Mouse (Mus musculus): ENCODE data around the gene Osbpl10. TPM values are rescaled to one million over a fixed set of nuclear protein-coding genes. Genes with fewer than 3 reads are reported as not detected.

Gene Osbpl10
- polyA plus RNA-seq, 1 experiment: 1.7 TPM

GRCm38 (mm10) chr9:114992528-114992927 lies 14.2 kb downstream of the Osbpl10 start:
- no peak overlapping the region for H3K4me2 ChIP-seq (ENCODE audit: low read depth)
- TF ChIP-seq POLR2AphosphoS2 (IDR thresholded peaks at IDR 0.05; ENCODE audit: insufficient read length, low read depth): no peak
- no peak for TF ChIP-seq MYOG (IDR thresholded peaks at IDR 0.05; ENCODE audit: control insufficient read depth in 1 of 3, insufficient read depth in 1 of 3, insufficient read length in 2 of 3, low read depth in 2 of 3)
- no peak for TF ChIP-seq CEBPB (IDR thresholded peaks at IDR 0.05; ENCODE audit: insufficient read depth, poor library complexity, severe bottlenecking)
- TF ChIP-seq TCF3 (IDR thresholded peaks at IDR 0.05; ENCODE audit: insufficient read length, low read depth): no peak
- TF ChIP-seq MAX (IDR thresholded peaks at IDR 0.05; ENCODE audit: low read depth): no peak
- no peak for TF ChIP-seq SRF (IDR thresholded peaks at IDR 0.05; ENCODE audit: control insufficient read depth, insufficient read length, low read depth)
- no peak for TF ChIP-seq E2F4 (IDR thresholded peaks at IDR 0.05; ENCODE audit: insufficient read depth)
- no peak for TF ChIP-seq USF1 (IDR thresholded peaks at IDR 0.05; ENCODE audit: low read depth)
- no peak overlapping the region for H3K4me3 ChIP-seq
- no peaks in the 10 kb centered on the region for H3K79me2 ChIP-seq (ENCODE audit: control insufficient read depth, insufficient read depth)
- H3K27me3 ChIP-seq (ENCODE audit: control insufficient read depth, insufficient read depth, insufficient read length): no peaks in the 10 kb centered on the region
- no peak overlapping the region for H3ac ChIP-seq (ENCODE audit: control insufficient read depth, insufficient read length)
- no peaks in the 10 kb centered on the region for H3K36me3 ChIP-seq (ENCODE audit: control insufficient read depth, insufficient read depth)

- no peak overlapping the region for H3ac ChIP-seq (ENCODE audit: control insufficient read depth, insufficient read length)
- H3K27me3 ChIP-seq (ENCODE audit: control insufficient read depth, insufficient read depth, insufficient read length): no peaks in the 10 kb centered on the region
- H3K79me2 ChIP-seq (ENCODE audit: control insufficient read depth, insufficient read depth): no peaks in the 10 kb centered on the region
- no peak overlapping the region for H3K4me3 ChIP-seq
- H3K4me2 ChIP-seq (ENCODE audit: low read depth): no peak overlapping the region
- TF ChIP-seq POLR2A (IDR thresholded peaks at IDR 0.05; ENCODE audit: insufficient read length, low read depth): no peak
- TF ChIP-seq POLR2AphosphoS2 (IDR thresholded peaks at IDR 0.05; ENCODE audit: insufficient read length, low read depth): no peak
- no peak for TF ChIP-seq TCF3 (IDR thresholded peaks at IDR 0.05; ENCODE audit: insufficient read length, low read depth)
- TF ChIP-seq E2F4 (IDR thresholded peaks at IDR 0.05; ENCODE audit: insufficient read depth): no peak
- TF ChIP-seq MYOG (IDR thresholded peaks at IDR 0.05; ENCODE audit: control insufficient read depth in 1 of 3, insufficient read depth in 1 of 3, insufficient read length in 2 of 3, low read depth in 2 of 3): no peak
- no peak for TF ChIP-seq REST (IDR thresholded peaks at IDR 0.05; ENCODE audit: insufficient read depth, insufficient read length)
- TF ChIP-seq USF1 (IDR thresholded peaks at IDR 0.05; ENCODE audit: low read depth): no peak
- TF ChIP-seq TCF12 (IDR thresholded peaks at IDR 0.05; ENCODE audit: insufficient read depth, poor library complexity, severe bottlenecking): no peak
- TF ChIP-seq MYOD1 (IDR thresholded peaks at IDR 0.05; ENCODE audit: control insufficient read depth in 1 of 3, insufficient read length in 2 of 3, low read depth in 2 of 3): no peak
- TF ChIP-seq MAX (IDR thresholded peaks at IDR 0.05; ENCODE audit: low read depth): no peak
- H3K36me3 ChIP-seq (ENCODE audit: control insufficient read depth, insufficient read depth): no peaks in the 10 kb centered on the region
These were observed 16.9 kb downstream of the Osbpl10 start for GRCm38 (mm10) chr9:114995250-114995649.

- Histone ChIP-seq H3K4me2 (ENCODE audit: low read depth) (no peak overlapping the region), H3K27me3 (ENCODE audit: control insufficient read depth, insufficient read depth, insufficient read length) (no peaks in the 10 kb centered on the region), H3K36me3 (ENCODE audit: control insufficient read depth, insufficient read depth) (no peaks in the 10 kb centered on the region), H3K79me2 (ENCODE audit: control insufficient read depth, insufficient read depth) (no peaks in the 10 kb centered on the region), H3K4me3 (no peak overlapping the region), H3ac (ENCODE audit: control insufficient read depth, insufficient read length) (no peak overlapping the region)
- no peak for TF ChIP-seq CEBPB (IDR thresholded peaks at IDR 0.05; ENCODE audit: insufficient read depth, poor library complexity, severe bottlenecking)
- TF ChIP-seq MAX (IDR thresholded peaks at IDR 0.05; ENCODE audit: low read depth): no peak
- no peak for TF ChIP-seq TCF3 (IDR thresholded peaks at IDR 0.05; ENCODE audit: insufficient read length, low read depth)
- TF ChIP-seq POLR2A (IDR thresholded peaks at IDR 0.05; ENCODE audit: insufficient read length, low read depth): no peak
- TF ChIP-seq E2F4 (IDR thresholded peaks at IDR 0.05; ENCODE audit: insufficient read depth): no peak
- no peak for TF ChIP-seq MYOD1 (IDR thresholded peaks at IDR 0.05; ENCODE audit: control insufficient read depth in 1 of 3, insufficient read length in 2 of 3, low read depth in 2 of 3)
- no peak for TF ChIP-seq MYOG (IDR thresholded peaks at IDR 0.05; ENCODE audit: control insufficient read depth in 1 of 3, insufficient read depth in 1 of 3, insufficient read length in 2 of 3, low read depth in 2 of 3)
- no peak for TF ChIP-seq POLR2AphosphoS2 (IDR thresholded peaks at IDR 0.05; ENCODE audit: insufficient read length, low read depth)
- no peak for TF ChIP-seq USF1 (IDR thresholded peaks at IDR 0.05; ENCODE audit: low read depth)
- TF ChIP-seq REST (IDR thresholded peaks at IDR 0.05; ENCODE audit: insufficient read depth, insufficient read length): no peak
- no peak for TF ChIP-seq TCF12 (IDR thresholded peaks at IDR 0.05; ENCODE audit: insufficient read depth, poor library complexity, severe bottlenecking)
These were observed 17.3 kb downstream of the Osbpl10 start for GRCm38 (mm10) chr9:114995716-114996115.

GRCm38 (mm10) chr9:114996489-114996888 lies 18.1 kb downstream of the Osbpl10 start:
- Histone ChIP-seq H3K79me2 (ENCODE audit: control insufficient read depth, insufficient read depth) (no peaks in the 10 kb centered on the region), H3K27me3 (ENCODE audit: control insufficient read depth, insufficient read depth, insufficient read length) (no peaks in the 10 kb centered on the region), H3K4me3 (no peak overlapping the region), H3K36me3 (ENCODE audit: control insufficient read depth, insufficient read depth) (no peaks in the 10 kb centered on the region), H3K4me2 (ENCODE audit: low read depth) (no peak overlapping the region), H3ac (ENCODE audit: control insufficient read depth, insufficient read length) (no peak overlapping the region)
- TF ChIP-seq MYOG (IDR thresholded peaks at IDR 0.05; ENCODE audit: control insufficient read depth in 1 of 3, insufficient read depth in 1 of 3, insufficient read length in 2 of 3, low read depth in 2 of 3) (no peak), USF1 (IDR thresholded peaks at IDR 0.05; ENCODE audit: low read depth) (no peak)

GRCm38 (mm10) chr9:114999010-114999770 lies 20.8 kb downstream of the Osbpl10 start:
- Histone ChIP-seq H3K27me3 (ENCODE audit: control insufficient read depth, insufficient read depth, insufficient read length) (no peaks in the 10 kb centered on the region), H3ac (ENCODE audit: control insufficient read depth, insufficient read length) (no peak overlapping the region), H3K4me2 (ENCODE audit: low read depth) (no peak overlapping the region), H3K36me3 (ENCODE audit: control insufficient read depth, insufficient read depth) (no peaks in the 10 kb centered on the region), H3K79me2 (ENCODE audit: control insufficient read depth, insufficient read depth) (no peaks in the 10 kb centered on the region), H3K4me3 (no peak overlapping the region)
- TF ChIP-seq REST (IDR thresholded peaks at IDR 0.05; ENCODE audit: insufficient read depth, insufficient read length): no peak
- TF ChIP-seq POLR2A (IDR thresholded peaks at IDR 0.05; ENCODE audit: insufficient read length, low read depth): no peak
- TF ChIP-seq TCF3 (IDR thresholded peaks at IDR 0.05; ENCODE audit: insufficient read length, low read depth): no peak
- no peak for TF ChIP-seq TCF12 (IDR thresholded peaks at IDR 0.05; ENCODE audit: insufficient read depth, poor library complexity, severe bottlenecking)
- TF ChIP-seq MYOG (IDR thresholded peaks at IDR 0.05; ENCODE audit: control insufficient read depth in 1 of 3, insufficient read depth in 1 of 3, insufficient read length in 2 of 3, low read depth in 2 of 3): no peak
- TF ChIP-seq E2F4 (IDR thresholded peaks at IDR 0.05; ENCODE audit: insufficient read depth): no peak
- TF ChIP-seq MYOD1 (IDR thresholded peaks at IDR 0.05; ENCODE audit: control insufficient read depth in 1 of 3, insufficient read length in 2 of 3, low read depth in 2 of 3): no peak
- no peak for TF ChIP-seq CEBPB (IDR thresholded peaks at IDR 0.05; ENCODE audit: insufficient read depth, poor library complexity, severe bottlenecking)
- no peak for TF ChIP-seq MAX (IDR thresholded peaks at IDR 0.05; ENCODE audit: low read depth)
- TF ChIP-seq USF1 (IDR thresholded peaks at IDR 0.05; ENCODE audit: low read depth): no peak
- no peak for TF ChIP-seq SRF (IDR thresholded peaks at IDR 0.05; ENCODE audit: control insufficient read depth, insufficient read length, low read depth)
- TF ChIP-seq POLR2AphosphoS2 (IDR thresholded peaks at IDR 0.05; ENCODE audit: insufficient read length, low read depth): no peak

Data from myocyte (in vitro differentiated cells).